Mouse (Mus musculus) hindbrain, embryonic 15.5 days (tissue): Measurements from ENCODE around the gene Atp6v0a4. TPM values are rescaled to one million over a fixed set of nuclear protein-coding genes. Genes with fewer than 3 reads are reported as not detected.

Experiments
- ATAC-seq: fragments of 200-750 bp; cut with Nextera tagmentation; 2 replicates; pipeline ENCODE4 v1.8.0; 2017; ENCODE audit warnings: low read depth, moderate number of reproducible peaks, moderate TSS enrichment; ENCODE audit not compliant: low FRiP score
- H3K27ac ChIP-seq: fragments of 300-500 bp; sonication (generic); replicated peaks from 2 replicates; pipeline ENCODE4 v1.5.1; 2015; ENCODE audit warnings: mild to moderate bottlenecking, inconsistent platforms
- H3K27me3 ChIP-seq: fragments of 300-500 bp; sonication (generic); 2 replicates; pipeline ENCODE4 v1.6.1; 2015; ENCODE audit warnings: control low read depth, inconsistent platforms
- H3K36me3 ChIP-seq: fragments of 300-500 bp; sonication (generic); 2 replicates; pipeline ENCODE4 v1.6.1; 2015; ENCODE audit warnings: control low read depth, inconsistent platforms
- H3K4me1 ChIP-seq: fragments of 300-500 bp; sonication (generic); replicated peaks from 2 replicates; pipeline ENCODE4 v1.6.1; 2015; ENCODE audit warnings: control low read depth, inconsistent platforms
- H3K4me2 ChIP-seq: fragments of 300-500 bp; sonication (generic); 2 replicates; pipeline ENCODE4 v1.6.1; 2015; ENCODE audit warnings: moderate library complexity, mild to moderate bottlenecking, inconsistent platforms
- H3K4me3 ChIP-seq: fragments of 300-500 bp; sonication (generic); 2 replicates; pipeline ENCODE4 v1.5.1; 2015; ENCODE audit warnings: mild to moderate bottlenecking, inconsistent platforms
- H3K9ac ChIP-seq: fragments of 300-500 bp; sonication (generic); 2 replicates; pipeline ENCODE4 v1.6.1; 2015; ENCODE audit warnings: inconsistent platforms
- H3K9me3 ChIP-seq: fragments of 300-500 bp; sonication (generic); 2 replicates; pipeline ENCODE4 v1.6.1; 2016; ENCODE audit warnings: control low read depth, inconsistent platforms
- WGBS: fragments of 180-500 bp; shearing (Covaris S2); methylation state at CpG from one replicate; pipeline ENCODE4 v1.1.7; 2015; 5-methylcytosine and 5-hydroxymethylcytosine counted together
- polyA plus RNA-seq: library from polyadenylated mRNA; unstranded; fragments of >200 nt; fragmentation: Nextera tagmentation; extraction: Ambion mirVana; gene quantifications from 2 replicates; pipeline ENCODE4 v1.2.1, GENCODE M21; 2015

Gene Atp6v0a4
- polyA plus RNA-seq, 1 experiment from 2014 or later, result 0.54 TPM

- no peaks in the 10 kb centered on the region for H3K27me3 ChIP-seq
- WGBS, result 76% methylated on average over 18 of the region's 18 CpGs
- H3K27ac ChIP-seq, result no peak overlapping the region
- no peak overlapping the region for H3K4me3 ChIP-seq
- H3K4me1 ChIP-seq, result no peaks in the 10 kb centered on the region
- ATAC-seq, result no peak
- H3K4me2 ChIP-seq, result no peak overlapping the region
- peaks cover 22% of the 10 kb centered on the region for H3K36me3 ChIP-seq
- no peak overlapping the region for H3K9ac ChIP-seq
- no peaks in the 10 kb centered on the region for H3K9me3 ChIP-seq
These were observed 747 bp downstream of the Atp6v0a4 start for GRCm38 (mm10) chr6:38123471-38124206.

- Histone ChIP-seq H3K9ac (no peak overlapping the region), H3K9me3 (no peaks in the 10 kb centered on the region), H3K4me3 (no peak overlapping the region), H3K27ac (no peak overlapping the region), H3K27me3 (no peaks in the 10 kb centered on the region), H3K36me3 (peaks cover 20% of the 10 kb centered on the region), H3K4me1 (no peaks in the 10 kb centered on the region), H3K4me2 (no peak overlapping the region)
- ATAC-seq, result no peak
- WGBS, result 64% methylated on average over 6 of the region's 6 CpGs
These were observed 1.6 kb downstream of the Atp6v0a4 start for GRCm38 (mm10) chr6:38122791-38123190.

DNA sequence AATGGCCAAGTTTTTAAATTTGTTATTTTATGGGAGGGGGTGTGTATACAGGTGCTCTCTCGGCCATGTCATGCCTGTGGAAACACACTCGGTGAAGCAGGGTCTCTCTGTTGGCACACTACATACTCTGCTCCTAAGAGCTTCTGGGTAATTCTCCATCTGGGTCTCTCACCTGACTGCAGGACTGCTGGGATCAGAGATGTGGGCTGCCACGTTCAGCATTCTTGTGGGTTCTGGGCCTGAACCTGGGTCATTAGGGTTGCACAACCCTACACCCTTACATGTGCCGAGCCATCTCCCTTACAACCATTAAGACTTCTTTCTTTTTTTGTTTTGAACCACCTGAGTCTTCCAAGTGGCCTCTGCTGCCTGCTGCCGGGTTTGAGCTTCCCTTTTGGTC, 2.5 kb downstream of the Atp6v0a4 start:
- no peaks in the 10 kb centered on the region for H3K4me1 ChIP-seq
- no peaks in the 10 kb centered on the region for H3K27me3 ChIP-seq
- ATAC-seq, result no peak
- no peaks in the 10 kb centered on the region for H3K9me3 ChIP-seq
- H3K27ac ChIP-seq, result no peak overlapping the region
- H3K4me2 ChIP-seq, result no peak overlapping the region
- H3K4me3 ChIP-seq, result no peak overlapping the region
- 92% methylated on average over 5 of the region's 5 CpGs for WGBS
- H3K9ac ChIP-seq, result no peak overlapping the region
- H3K36me3 ChIP-seq, result peaks cover 10% of the 10 kb centered on the region

DNA sequence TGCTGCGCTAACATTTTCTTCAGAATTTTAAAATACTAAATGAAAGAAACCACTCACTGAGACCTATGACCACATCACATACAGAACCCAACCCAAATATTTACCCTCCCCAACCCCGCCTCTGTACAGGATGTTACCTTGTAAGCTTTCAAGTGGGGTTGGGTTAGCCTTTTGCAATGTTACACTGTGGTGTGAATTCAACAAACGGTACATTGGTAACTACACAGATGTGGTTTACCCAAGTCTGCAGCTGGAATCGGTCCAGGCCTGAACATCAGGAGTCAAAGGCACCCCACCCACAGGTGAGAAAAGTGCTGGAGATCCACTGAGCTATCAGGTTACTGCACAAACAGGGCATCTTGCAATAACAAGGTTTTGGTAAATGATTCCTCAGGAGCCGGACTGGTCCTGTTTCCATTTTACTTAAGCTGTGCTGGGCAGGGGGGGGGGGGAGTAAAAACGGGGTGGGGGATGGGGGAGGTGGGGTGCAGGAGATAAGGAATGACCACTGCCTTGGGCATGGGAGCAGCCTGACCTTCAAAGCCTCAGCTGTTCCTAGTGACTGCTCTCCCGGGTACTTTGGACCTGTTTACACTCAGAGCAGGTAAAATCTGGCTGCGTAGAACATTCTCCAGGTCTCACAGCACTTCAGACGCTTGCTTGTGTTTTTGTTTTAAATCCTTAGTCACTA, 3.6 kb downstream of the Atp6v0a4 start:
- no peak overlapping the region for H3K4me2 ChIP-seq
- no peaks in the 10 kb centered on the region for H3K9me3 ChIP-seq
- H3K4me1 ChIP-seq, result no peaks in the 10 kb centered on the region
- H3K4me3 ChIP-seq, result no peak overlapping the region
- no peak overlapping the region for H3K27ac ChIP-seq
- peaks cover under 1% of the 10 kb centered on the region; the same call in 1 of the 2 replicates for H3K36me3 ChIP-seq
- ATAC-seq, result no peak
- H3K9ac ChIP-seq, result no peak overlapping the region
- WGBS, result 82% methylated on average over 9 of the region's 9 CpGs
- H3K27me3 ChIP-seq, result no peaks in the 10 kb centered on the region

DNA sequence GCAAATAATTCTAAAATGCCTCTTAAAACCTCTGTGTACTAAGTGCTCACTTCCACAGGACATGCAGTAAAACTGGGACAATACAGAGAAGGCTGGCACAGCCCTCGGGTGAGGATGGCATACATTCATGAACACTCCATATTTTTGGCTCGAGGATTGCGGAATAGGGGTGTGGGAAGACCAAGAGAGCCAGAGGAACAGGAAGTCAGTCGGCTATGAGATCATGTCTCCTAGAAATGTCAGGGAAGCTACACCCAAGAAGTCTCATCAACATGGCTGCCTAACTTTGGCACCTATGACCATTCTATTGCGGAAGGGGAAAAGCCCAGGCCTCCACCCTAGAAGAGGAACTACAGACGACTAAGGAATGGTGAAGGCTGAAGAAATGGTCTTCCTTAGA, 6.0 kb downstream of the Atp6v0a4 start:
- Histone ChIP-seq H3K4me3 (no peak overlapping the region), H3K4me1 (no peaks in the 10 kb centered on the region), H3K27ac (no peak overlapping the region), H3K4me2 (no peak overlapping the region), H3K36me3 (no peaks in the 10 kb centered on the region), H3K27me3 (no peaks in the 10 kb centered on the region), H3K9ac (no peak overlapping the region), H3K9me3 (no peaks in the 10 kb centered on the region)
- no peak for ATAC-seq
- WGBS, result 91% methylated on average over 6 of the region's 6 CpGs

DNA sequence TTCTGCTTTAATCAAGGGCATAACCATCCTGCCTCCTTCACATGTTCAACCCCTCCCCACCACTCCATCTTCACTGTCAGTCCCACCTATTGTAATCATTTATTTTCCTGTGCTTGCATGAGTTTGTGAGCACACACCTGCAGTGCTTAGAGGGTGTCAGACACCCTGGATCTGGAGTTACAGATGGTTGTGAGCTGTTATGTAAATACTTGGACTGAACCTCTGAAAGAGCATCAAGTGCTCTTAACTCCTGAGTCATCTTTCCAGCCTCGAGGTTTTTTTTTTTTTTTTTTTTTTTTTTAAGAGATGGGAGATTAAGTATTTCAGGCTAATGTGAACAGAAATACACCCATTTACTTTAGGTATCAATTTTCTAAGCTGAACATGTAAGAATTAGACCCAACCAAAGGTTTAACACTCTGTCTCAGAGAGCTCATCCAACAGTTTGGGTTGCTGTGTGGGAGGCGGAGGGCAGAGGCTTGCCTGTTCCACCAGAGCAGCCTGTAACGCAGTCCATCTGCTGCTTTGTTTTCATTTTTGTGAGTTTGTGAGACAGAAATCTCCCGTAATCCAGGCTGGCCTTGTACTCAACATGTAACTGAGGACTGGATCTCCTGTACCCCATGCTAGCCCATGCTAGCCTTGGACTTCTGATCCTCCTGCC, 8.1 kb downstream of the Atp6v0a4 start:
- Histone ChIP-seq H3K9ac (no peak overlapping the region), H3K9me3 (no peaks in the 10 kb centered on the region), H3K27ac (no peak overlapping the region), H3K27me3 (no peaks in the 10 kb centered on the region), H3K4me3 (no peak overlapping the region), H3K4me1 (no peaks in the 10 kb centered on the region), H3K36me3 (no peaks in the 10 kb centered on the region), H3K4me2 (no peak overlapping the region)
- no peak for ATAC-seq
- 72% methylated on average over 4 of the region's 4 CpGs for WGBS

DNA sequence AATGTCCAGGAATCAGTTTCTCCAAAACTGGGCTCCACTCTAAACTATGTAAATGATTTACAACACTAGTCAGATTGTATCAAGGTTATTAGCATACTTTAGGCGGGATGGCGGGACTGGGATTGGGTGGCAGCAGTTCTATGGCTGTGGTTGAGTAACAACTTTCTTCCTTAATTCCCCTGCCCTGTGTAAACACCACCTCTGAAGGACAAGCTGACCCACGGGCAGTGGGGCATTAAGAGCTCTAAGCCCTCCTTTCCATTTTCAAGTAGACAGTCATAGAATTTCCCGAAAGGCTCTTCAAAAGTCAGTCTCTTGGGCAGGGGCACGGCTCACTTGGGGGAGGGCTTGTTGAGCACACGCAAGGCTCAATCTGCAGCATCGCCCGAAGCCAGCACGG, 13.5 kb downstream of the Atp6v0a4 start:
- no peak overlapping the region for H3K9ac ChIP-seq
- no peak overlapping the region for H3K27ac ChIP-seq
- 84% methylated on average over 9 of the region's 9 CpGs for WGBS
- no peak overlapping the region for H3K4me3 ChIP-seq
- H3K9me3 ChIP-seq, result no peaks in the 10 kb centered on the region
- H3K4me2 ChIP-seq, result no peak overlapping the region
- H3K4me1 ChIP-seq, result no peaks in the 10 kb centered on the region
- H3K27me3 ChIP-seq, result no peaks in the 10 kb centered on the region
- H3K36me3 ChIP-seq, result no peaks in the 10 kb centered on the region
- no peak for ATAC-seq

DNA sequence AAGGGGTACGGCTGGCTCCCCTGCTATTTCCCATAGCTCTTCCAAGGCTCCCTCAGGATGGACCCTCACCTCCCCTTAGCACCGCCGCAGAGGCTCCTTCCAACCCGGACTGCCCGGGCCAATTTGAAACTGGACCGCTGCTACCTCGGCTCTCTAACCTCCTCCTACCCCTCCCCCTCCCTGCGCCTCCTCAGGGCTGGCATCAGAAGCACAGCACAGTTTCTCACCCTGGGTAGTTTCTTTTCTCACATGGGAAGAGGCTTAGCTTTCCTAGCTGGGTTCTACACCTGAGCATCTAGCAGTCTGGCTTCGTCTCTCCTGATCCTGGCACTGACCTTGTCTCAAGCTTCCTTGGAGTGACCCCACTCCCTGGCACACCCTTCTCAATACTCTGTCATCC, 14.5 kb downstream of the Atp6v0a4 start:
- Histone ChIP-seq H3K9ac (no peak overlapping the region), H3K9me3 (no peaks in the 10 kb centered on the region), H3K4me2 (no peak overlapping the region; the same call in 1 of the 2 replicates), H3K27ac (no peak overlapping the region), H3K4me3 (no peak overlapping the region), H3K27me3 (no peaks in the 10 kb centered on the region), H3K4me1 (no peaks in the 10 kb centered on the region), H3K36me3 (no peaks in the 10 kb centered on the region)
- WGBS, result 19% methylated on average over 9 of the region's 9 CpGs
- ATAC-seq, result no peak

DNA sequence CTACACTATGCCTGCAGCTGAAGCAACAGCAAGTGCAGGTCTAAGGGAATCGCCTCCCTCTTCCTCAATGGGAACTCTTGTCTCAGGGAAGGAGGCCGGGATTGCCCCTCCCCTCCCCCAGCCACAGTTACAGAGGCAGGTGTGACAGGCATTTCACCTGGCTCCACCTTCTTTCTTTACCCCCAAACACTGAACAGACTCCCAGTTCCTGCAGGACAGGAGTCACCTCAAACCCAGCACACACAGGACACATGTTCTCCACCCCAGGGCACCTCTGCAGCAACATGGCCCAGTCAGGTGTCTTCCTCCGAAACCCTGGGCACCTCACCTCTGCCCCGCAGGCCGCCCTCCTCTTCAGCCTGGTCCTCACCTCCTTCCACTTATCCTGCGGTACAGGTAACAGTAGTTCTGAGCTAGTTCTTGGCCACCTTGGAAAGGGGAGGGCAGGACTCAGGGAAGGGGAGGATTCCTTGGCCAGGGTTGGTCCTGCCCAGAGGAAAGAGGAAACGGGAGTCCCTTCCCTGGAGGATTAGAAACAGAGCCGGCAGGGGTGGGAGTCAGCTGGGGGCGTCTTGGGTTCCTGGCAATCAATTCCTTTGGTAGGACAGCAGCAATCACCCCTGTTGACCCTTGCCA, 15.1 kb downstream of the Atp6v0a4 start, which contains the start of gene Tmem213:
Tmem213 (plus strand) TSS at position 96 of the 636 bp plus-strand sequence.
- Histone ChIP-seq H3K4me3 (no peak within 1 kb of the TSS), H3K4me2 (no peak within 1 kb of the TSS; the same call in 1 of the 2 replicates), H3K9me3 (no peaks in the 10 kb centered on the region), H3K9ac (no peak within 1 kb of the TSS), H3K27ac (no peak within 1 kb of the TSS), H3K27me3 (no peaks in the 10 kb centered on the region), H3K36me3 (no peaks in the 10 kb centered on the region), H3K4me1 (no peaks in the 10 kb centered on the region)
- no peak for ATAC-seq
- WGBS, result 33% methylated on average over 9 of the region's 9 CpGs

GRCm38 (mm10) chr6:38108449-38108848, 15.9 kb downstream of the Atp6v0a4 start:
- H3K4me1 ChIP-seq, result no peaks in the 10 kb centered on the region
- no peaks in the 10 kb centered on the region for H3K36me3 ChIP-seq
- H3K4me3 ChIP-seq, result no peak overlapping the region
- H3K27ac ChIP-seq, result no peak overlapping the region
- ATAC-seq, result no peak
- H3K4me2 ChIP-seq, result no peak overlapping the region
- no peak overlapping the region for H3K9ac ChIP-seq
- no peaks in the 10 kb centered on the region for H3K9me3 ChIP-seq
- no peaks in the 10 kb centered on the region for H3K27me3 ChIP-seq
- 97% methylated on average over 5 of the region's 5 CpGs for whole genome bisulfite sequencing

- Histone ChIP-seq H3K9me3 (no peaks in the 10 kb centered on the region), H3K4me3 (no peak overlapping the region), H3K27me3 (no peaks in the 10 kb centered on the region), H3K36me3 (no peaks in the 10 kb centered on the region), H3K9ac (no peak overlapping the region), H3K27ac (no peak overlapping the region), H3K4me2 (no peak overlapping the region), H3K4me1 (no peaks in the 10 kb centered on the region)
- WGBS, result 85% methylated on average over 9 of the region's 9 CpGs
- no peak for ATAC-seq
These were observed 18.5 kb downstream of the Atp6v0a4 start for GRCm38 (mm10) chr6:38105924-38106323.

DNA sequence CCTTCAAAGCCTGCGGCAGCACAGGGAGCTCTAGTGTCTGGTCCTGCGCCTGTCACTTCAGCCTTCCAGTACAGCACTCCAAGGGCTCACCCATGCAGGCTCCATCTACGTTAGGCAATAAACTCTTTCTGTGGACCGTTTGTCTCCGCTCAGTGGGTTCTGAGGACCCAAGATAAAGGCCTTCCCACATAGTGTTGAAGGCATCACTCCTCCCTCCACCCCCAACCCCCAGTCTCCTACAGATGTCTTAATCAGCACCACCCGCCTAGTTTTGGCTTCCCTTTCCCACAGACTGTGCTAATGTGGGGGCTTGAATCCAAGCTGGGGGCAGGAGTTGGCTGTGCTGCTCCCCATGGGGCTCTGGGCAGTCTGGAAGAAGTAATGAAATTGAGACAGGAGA, 20.6 kb downstream of the Atp6v0a4 start:
- Histone ChIP-seq H3K4me2 (no peak overlapping the region), H3K27ac (no peak overlapping the region), H3K4me3 (no peak overlapping the region), H3K9me3 (no peaks in the 10 kb centered on the region), H3K27me3 (no peaks in the 10 kb centered on the region), H3K36me3 (no peaks in the 10 kb centered on the region), H3K9ac (no peak overlapping the region), H3K4me1 (no peaks in the 10 kb centered on the region)
- ATAC-seq, result no peak
- WGBS, result 60% methylated on average over 6 of the region's 6 CpGs
